In genomic region chr11:49901659-49902458, GRCm38 (mm10) we compare ENCODE assay signal across 8 mouse cellular contexts. TPM values are rescaled to one million over a fixed set of nuclear protein-coding genes. Genes with fewer than 3 reads are reported as not detected.
A peak's percentile ranks its signal among the peaks of the same experiment; 100 is the strongest.
DNase-seq lines count a peak whose midpoint lies in the region; ATAC-seq and TF ChIP-seq lines count a peak whose summit lies in the region.

Gene Rasgef1c (plus strand): TSS chr11:49901835.

- peak within 1 kb of the TSS; percentile 81 for H3K4me3 ChIP-seq in E14TG2a.4 (replicated peaks; ENCODE audit: low read length)
- peak within 1 kb of the TSS; percentile 69 for H3K4me3 ChIP-seq in forebrain, embryonic 14.5 days (ENCODE audit: low read depth, low read length)
- peak within 1 kb of the TSS; percentile 51 for H3K4me3 ChIP-seq in liver, postnatal 0 days (ENCODE audit: low read depth, low read length)
- H3K4me3 ChIP-seq in neural tube, embryonic 14.5 days (ENCODE audit: low read depth, low read length) = peak within 1 kb of the TSS; percentile 71

- ATAC-seq in forebrain, embryonic 14.5 days = peak; percentile 95
- peak; percentile 82 for ATAC-seq in liver, postnatal 0 days
- peak; percentile 94 for ATAC-seq in neural tube, embryonic 14.5 days (ENCODE audit: low read depth)

- no peak for TF ChIP-seq EP300 in liver, postnatal 0 days (IDR thresholded peaks at IDR 0.05; ENCODE audit: low read depth)

- intact Hi-C loops in heart, postnatal 14 days (cut with DNase I) = loop anchor here (5.0 kb wide), 1 partner anchor 55 kb away; no protein-coding TSS in a partner anchor

- no peak within 1 kb of the TSS for H3K27ac ChIP-seq in forebrain, embryonic 14.5 days (ENCODE audit: low read depth, low read length)
- no peak within 1 kb of the TSS for H3K27ac ChIP-seq in liver, postnatal 0 days (ENCODE audit: low read depth)
- peak within 1 kb of the TSS; percentile 62; the same call in 1 of the 2 replicates for H3K27ac ChIP-seq in neural tube, embryonic 14.5 days (ENCODE audit: low read depth, low read length)

- H3K9me3 ChIP-seq in E14TG2a.4 (ENCODE audit: low read length) = no peaks in the 10 kb centered on the region
- H3K9me3 ChIP-seq in forebrain, embryonic 14.5 days (replicated peaks; ENCODE audit: control insufficient read depth, low read length) = no peaks in the 10 kb centered on the region
- H3K9me3 ChIP-seq in liver, postnatal 0 days (ENCODE audit: low read length) = 0 out of 2 replicates have a peak, but pooled peaks cover 3% of the 10 kb centered on the region
- no peaks in the 10 kb centered on the region for H3K9me3 ChIP-seq in neural tube, embryonic 14.5 days (ENCODE audit: control insufficient read depth, low read length)

- 3% methylated on average over 98 of the region's 99 CpGs for WGBS in forebrain, embryonic 14.5 days
- 6% methylated on average over 52 of the region's 99 CpGs for WGBS in liver, postnatal 0 days (ENCODE audit: insufficient replicate concordance)
- 3% methylated on average over 82 of the region's 99 CpGs for WGBS in neural tube, embryonic 14.5 days

- TF ChIP-seq CTCF in E14TG2a.4 (conservative IDR thresholded peaks at IDR 0.05; ENCODE audit: low read length) = no peak
- TF ChIP-seq CTCF in liver, postnatal 0 days (IDR thresholded peaks at IDR 0.05; ENCODE audit: low read depth) = peak; percentile 61

- peaks cover 55% of the 10 kb centered on the region for H3K27me3 ChIP-seq in E14TG2a.4 (ENCODE audit: insufficient read depth, low read length)
- peaks cover 21% of the 10 kb centered on the region; the same call in 1 of the 2 replicates for H3K27me3 ChIP-seq in forebrain, embryonic 14.5 days (replicated peaks; ENCODE audit: control insufficient read depth, insufficient read depth, low read length)
- peaks cover 28% of the 10 kb centered on the region for H3K27me3 ChIP-seq in liver, postnatal 0 days (ENCODE audit: insufficient read depth, low read length)
- H3K27me3 ChIP-seq in neural tube, embryonic 14.5 days (ENCODE audit: control insufficient read depth, insufficient read depth, low read length) = 0 out of 2 replicates have a peak, but pooled peaks cover 2% of the 10 kb centered on the region

- H3K36me3 ChIP-seq in E14TG2a.4 (ENCODE audit: insufficient read depth, low read length) = no peaks in the 10 kb centered on the region
- no peaks in the 10 kb centered on the region for H3K36me3 ChIP-seq in forebrain, embryonic 14.5 days (ENCODE audit: control insufficient read depth, insufficient read depth, low read length)
- H3K36me3 ChIP-seq in liver, postnatal 0 days (replicated peaks; ENCODE audit: insufficient read depth, low read length) = no peaks in the 10 kb centered on the region
- H3K36me3 ChIP-seq in neural tube, embryonic 14.5 days (ENCODE audit: control insufficient read depth, insufficient read depth, low read length) = no peaks in the 10 kb centered on the region

- peak; percentile 85 to 96 for DNase-seq in cerebellum, adult 18-20 months
- DNase-seq in forebrain, embryonic 14.5 days (ENCODE audit: low spot score) = peak; percentile 75
- DNase-seq in heart, postnatal 14 days = peak; percentile 82 to 87
- DNase-seq in kidney, postnatal 4 days = peak; percentile 82 to 87
- DNase-seq in liver, postnatal 0 days = peak; percentile 74
- DNase-seq in testis, postnatal 14 days (ENCODE audit: low spot score) = peak; percentile 47

- H3K9ac ChIP-seq in forebrain, embryonic 14.5 days (ENCODE audit: low read length) = peak within 1 kb of the TSS; percentile 77
- peak within 1 kb of the TSS; percentile 30; the same call in 1 of the 2 replicates for H3K9ac ChIP-seq in liver, postnatal 0 days (replicated peaks)
- peak within 1 kb of the TSS; percentile 83 for H3K9ac ChIP-seq in neural tube, embryonic 14.5 days (replicated peaks; ENCODE audit: low read depth, low read length)

- H3K4me1 ChIP-seq in E14TG2a.4 (replicated peaks; ENCODE audit: low read depth, low read length) = peaks cover 12% of the 10 kb centered on the region
- H3K4me1 ChIP-seq in forebrain, embryonic 14.5 days (ENCODE audit: control insufficient read depth, insufficient read depth, low read length) = no peaks in the 10 kb centered on the region
- peaks cover 3% of the 10 kb centered on the region; the same call in 1 of the 2 replicates for H3K4me1 ChIP-seq in liver, postnatal 0 days (ENCODE audit: insufficient read depth)
- H3K4me1 ChIP-seq in neural tube, embryonic 14.5 days (ENCODE audit: control insufficient read depth, insufficient read depth, low read length) = no peaks in the 10 kb centered on the region

- peak within 1 kb of the TSS; percentile 98 for H3K4me2 ChIP-seq in forebrain, embryonic 14.5 days (ENCODE audit: low read length)
- peak within 1 kb of the TSS; percentile 96 for H3K4me2 ChIP-seq in liver, postnatal 0 days (ENCODE audit: low read depth, low read length)
- peak within 1 kb of the TSS; percentile 95 for H3K4me2 ChIP-seq in neural tube, embryonic 14.5 days (ENCODE audit: low read depth, low read length)

RNA-seq across cellular contexts. Expression of gene Rasgef1c, which starts in this region (rescaled TPM):
- 10.9 and 15.6 TPM in 2 replicates for polyA plus RNA-seq in forebrain, embryonic 14.5 days (2014; fragmentation: Nextera tagmentation; extraction: Ambion mirVana)
- under 1 TPM; 0.24 to 0.72 TPM for total RNA-seq in heart, postnatal 14 days (2021)
- not detected in 2 replicates for polyA plus RNA-seq in liver, postnatal 0 days (2015; fragmentation: Nextera tagmentation; extraction: Ambion mirVana)
- polyA plus RNA-seq in neural tube, embryonic 14.5 days (2014; fragmentation: Nextera tagmentation; extraction: Ambion mirVana) = 26.1 and 39.1 TPM in 2 replicates

Comparison
In these comparisons a context has a peak if more than half of its experiments do, and no peak if none do; other contexts are left out.
1. RNA of gene Rasgef1c (polyA plus RNA-seq): 26.1 to 39.1 TPM in neural tube, embryonic 14.5 days and 10.9 to 15.6 TPM in forebrain, embryonic 14.5 days; not detected in liver, postnatal 0 days; every median in the first group is over 10 times any median in the second.
2. Peak in DNase-seq in heart, postnatal 14 days; RNA of the gene not detected or under 1 TPM.
3. Peak in DNase-seq, ATAC-seq, H3K4me3 ChIP-seq, H3K9ac ChIP-seq and H3K4me2 ChIP-seq in liver, postnatal 0 days; RNA of the gene not detected or under 1 TPM.
4. H3K9ac ChIP-seq: peak in every context shown above with its lines; median percentile 83 in neural tube, embryonic 14.5 days; 77 in forebrain, embryonic 14.5 days; 30 in liver, postnatal 0 days.
5. Peak in every context shown above with its lines, with median percentiles within 50 percentile points of each other: H3K4me3 ChIP-seq, DNase-seq, ATAC-seq and H3K4me2 ChIP-seq.